Mouse (Mus musculus) megakaryocyte-erythroid progenitor cell, adult 5 weeks (primary cell): Measurements from ENCODE around the gene Cpa4. TPM values are rescaled to one million over a fixed set of nuclear protein-coding genes. Genes with fewer than 3 reads are reported as not detected.

Source experiments
- polyA plus RNA-seq: library from polyadenylated mRNA; stranded (reverse); fragments of >175 nt; gene quantifications from 2 replicates; pipeline ENCODE4 v1.2.3, GENCODE M21; 2012

Cpa4 gene
- not detected in 2 replicates for polyA plus RNA-seq

DNA sequence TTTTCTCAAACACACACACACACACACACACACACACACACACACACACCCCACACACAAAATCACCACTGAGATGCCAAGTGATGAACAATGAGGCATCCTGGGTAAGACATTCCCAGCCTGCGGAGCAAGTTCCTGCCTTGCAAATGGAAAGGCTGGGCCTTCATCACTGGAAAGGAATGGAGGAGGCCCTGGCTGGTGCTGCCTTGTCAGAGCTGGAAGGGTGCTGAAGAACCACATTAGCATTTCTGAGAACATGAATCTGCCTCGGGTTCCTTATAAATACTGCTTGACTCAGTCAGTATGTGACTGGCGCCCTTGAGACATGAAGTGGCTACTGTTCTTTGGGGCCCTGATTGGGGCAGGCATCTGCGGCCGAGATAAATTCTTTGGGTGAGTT lies at the start of gene Cpa4:
Gene Cpa4 (plus strand): TSS at position 301 of the 400 bp plus-strand sequence.

GRCm38 (mm10) chr6:30541009-30541799 lies 27.0 kb upstream of the Cpa4 start, which contains the start of gene Cpa2:
Cpa2 (plus strand) TSS chr6:30541582.

DNA sequence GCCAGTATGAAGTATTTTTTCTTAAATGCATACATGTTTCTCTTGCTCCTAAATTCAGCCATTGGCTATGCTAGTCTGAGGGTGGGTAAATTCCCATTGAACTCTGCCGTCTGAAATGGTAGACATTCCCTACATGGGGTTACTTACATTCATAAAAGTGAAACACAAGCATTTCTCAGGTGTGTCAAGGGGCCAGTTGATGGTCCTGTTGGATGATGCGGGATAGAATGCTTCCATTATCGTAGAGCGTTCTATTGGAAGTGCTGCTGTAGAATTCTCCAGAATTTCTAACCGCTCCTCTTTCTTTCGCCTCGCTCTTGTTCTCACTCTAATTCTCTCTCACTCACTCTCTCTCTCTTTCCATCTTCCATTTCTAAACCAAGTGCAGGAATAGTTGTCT lies 42.5 kb downstream of the Cpa4 start, which contains the start of gene Cpa5:
Gene Cpa5 (plus strand): TSS at position 301 of the 400 bp plus-strand sequence.

DNA sequence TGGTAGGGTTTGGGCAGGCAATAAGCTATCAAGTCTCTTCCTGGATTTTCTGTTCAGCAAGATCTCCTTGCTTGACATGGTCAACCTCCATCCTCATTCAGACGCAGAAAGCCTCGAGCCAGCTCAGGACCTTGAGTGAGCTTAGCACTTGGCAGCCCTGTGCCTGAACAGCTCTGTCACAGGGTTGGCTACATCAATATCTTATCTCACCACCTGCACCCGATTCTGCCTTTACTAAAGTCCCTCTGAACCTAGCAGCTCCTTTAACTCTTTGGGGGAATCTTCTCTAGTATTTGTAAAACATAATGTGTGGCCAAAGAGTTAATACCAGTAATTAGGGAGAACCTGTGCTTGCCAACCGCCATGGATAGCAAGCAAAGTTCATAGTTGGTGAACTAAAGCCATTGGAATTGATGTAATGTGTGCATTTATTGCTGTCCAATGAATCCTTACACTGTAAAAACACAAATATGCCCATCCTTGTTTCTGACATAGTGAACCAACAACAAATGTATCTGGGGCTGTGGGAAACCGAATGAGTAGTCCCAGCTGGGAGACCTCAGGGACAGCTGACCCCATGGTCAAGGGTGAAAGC lies 70.6 kb downstream of the Cpa4 start, which contains the start of gene Cpa1:
Gene Cpa1 (plus strand): TSS at position 545 of the 595 bp plus-strand sequence.

Other genes with a start within 250 kb of the Cpa4 start
- gene Zc3hc1, start 177.3 kb upstream of the Cpa4 start, polyA plus RNA-seq, result 69.3 and 81.0 TPM in 2 replicates
- 15.1 and 15.6 TPM in 2 replicates for gene Klhdc10, start 166.5 kb upstream of the Cpa4 start, polyA plus RNA-seq
- 2.4 and 3.0 TPM in 2 replicates for gene Tmem209, start 58.6 kb upstream of the Cpa4 start, polyA plus RNA-seq
- gene Ssmem1, start 58.5 kb upstream of the Cpa4 start, polyA plus RNA-seq, result not detected in 2 replicates
- gene Cpa2, start 26.8 kb upstream of the Cpa4 start, polyA plus RNA-seq, result 0.04 and 0.05 TPM in 2 replicates
- gene Cpa5, start 42.6 kb downstream of the Cpa4 start, polyA plus RNA-seq, result not detected in 2 replicates
- gene Cpa1, start 70.8 kb downstream of the Cpa4 start, polyA plus RNA-seq, result not detected in 2 replicates
- gene Cep41, start 125.4 kb downstream of the Cpa4 start, polyA plus RNA-seq, result 22.8 and 27.7 TPM in 2 replicates
- 0.02 and 0.24 TPM in 2 replicates for gene Mest, start 155.2 kb downstream of the Cpa4 start, polyA plus RNA-seq